Mouse (Mus musculus) testis, adult 2 months (tissue): ENCODE measurements at regions not wholly inside any gene's neighbourhood (a gene's known extent, or its start where the extent isn't known, plus 50 kb on each side); places are given as distances from the start of the nearest gene placed in this dataset.

Experiments
- CTCF ChIP-seq: fragments of 200-500 bp; IDR thresholded peaks from 2 replicates; pipeline ENCODE4 v1.5.1; 2012; ENCODE audit warnings: low read depth, mild to moderate bottlenecking, inconsistent platforms, low read length, moderate library complexity; ENCODE audit not compliant: control insufficient read depth, insufficient read depth, insufficient replicate concordance
- POLR2A ChIP-seq: fragments of 200-500 bp; IDR thresholded peaks from 2 replicates; pipeline ENCODE4 v1.6.1; 2012; ENCODE audit warnings: low read depth, mild to moderate bottlenecking, inconsistent platforms, low read length, moderate library complexity; ENCODE audit not compliant: control insufficient read depth

DNA sequence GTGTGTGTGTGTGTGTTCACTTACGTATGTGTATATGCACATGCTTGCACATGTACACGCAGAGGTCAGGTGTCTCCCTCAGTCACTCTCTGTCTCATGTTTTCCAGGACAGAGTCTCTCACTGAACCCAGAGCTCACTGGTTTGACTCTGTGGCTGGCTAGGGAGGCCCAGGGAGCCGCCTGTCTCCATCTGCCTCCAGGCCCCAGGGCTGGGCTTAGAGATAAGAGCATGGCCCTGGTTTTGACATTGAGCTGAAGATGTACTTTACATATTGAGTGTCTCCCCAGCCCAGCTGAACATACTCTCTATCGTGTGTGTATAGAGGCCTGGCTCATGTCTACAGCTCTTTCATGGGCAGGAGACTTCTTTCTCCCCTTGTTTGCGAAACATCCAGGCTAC lies 128.1 kb downstream of the Cyp26b1 start:
- TF ChIP-seq POLR2A = no peak
- TF ChIP-seq CTCF = no peak
